18 mouse cellular contexts compared by ENCODE assay signal in genomic region chr9:77359278-77359973, GRCm38 (mm10). TPM values are rescaled to one million over a fixed set of nuclear protein-coding genes. Genes with fewer than 3 reads are reported as not detected.
DNase-seq lines count a peak whose midpoint lies in the region; ATAC-seq and TF ChIP-seq lines count a peak whose summit lies in the region.
"Had no signal": no experiment of that assay in that cellular context is flagged by ENCODE, and none has a peak within 500 bp of the region (broad histone marks: within the 10 kb centered on the region; RNA-seq: fewer than 3 reads in every experiment).

No protein-coding gene starts in this region.

- H3K9me3 ChIP-seq in forebrain, embryonic 13.5 days (replicated peaks), result no peaks in the 10 kb centered on the region
- no peaks in the 10 kb centered on the region for H3K9me3 ChIP-seq in forebrain, embryonic 11.5 days (ENCODE audit: control insufficient read depth, low read length)
- no peaks in the 10 kb centered on the region for H3K9me3 ChIP-seq in hindbrain, embryonic 13.5 days
- no peaks in the 10 kb centered on the region for H3K9me3 ChIP-seq in hindbrain, postnatal 0 days (ENCODE audit: low read length)
- H3K9me3 ChIP-seq: forebrain, embryonic 12.5 days; heart, embryonic 13.5 days had no signal

- WGBS in forebrain, embryonic 13.5 days, result 75% methylated on average over 10 of the region's 10 CpGs
- 89% methylated on average over 10 of the region's 10 CpGs for WGBS in forebrain, embryonic 11.5 days
- WGBS in hindbrain, embryonic 13.5 days, result 66% methylated on average over 10 of the region's 10 CpGs
- WGBS in hindbrain, postnatal 0 days, result 72% methylated on average over 10 of the region's 10 CpGs

- H3K27me3 ChIP-seq in forebrain, embryonic 13.5 days, result no peaks in the 10 kb centered on the region
- H3K27me3 ChIP-seq in forebrain, embryonic 11.5 days (ENCODE audit: control insufficient read depth, insufficient read depth, low read length), result no peaks in the 10 kb centered on the region
- no peaks in the 10 kb centered on the region for H3K27me3 ChIP-seq in hindbrain, embryonic 13.5 days
- no peaks in the 10 kb centered on the region for H3K27me3 ChIP-seq in hindbrain, postnatal 0 days (ENCODE audit: insufficient read depth, low read length)
- H3K27me3 ChIP-seq in testis, adult 2 months (ENCODE audit: control insufficient read depth, insufficient read depth, low read length), result no peaks in the 10 kb centered on the region
- H3K27me3 ChIP-seq: forebrain, embryonic 12.5 days; heart, embryonic 13.5 days; Patski had no signal

- no peaks in the 10 kb centered on the region for H3K4me1 ChIP-seq in forebrain, embryonic 13.5 days
- no peaks in the 10 kb centered on the region for H3K4me1 ChIP-seq in forebrain, embryonic 11.5 days (replicated peaks; ENCODE audit: control insufficient read depth, insufficient read depth, low read length)
- no peaks in the 10 kb centered on the region for H3K4me1 ChIP-seq in hindbrain, embryonic 13.5 days (replicated peaks)
- H3K4me1 ChIP-seq in hindbrain, postnatal 0 days (ENCODE audit: insufficient read depth, low read length), result no peaks in the 10 kb centered on the region
- H3K4me1 ChIP-seq in testis, adult 2 months (ENCODE audit: control insufficient read depth, insufficient read depth, low read length), result no peaks in the 10 kb centered on the region
- H3K4me1 ChIP-seq: forebrain, embryonic 12.5 days; heart, embryonic 13.5 days had no signal

- no peak for TF ChIP-seq CTCF in hindbrain, postnatal 0 days (IDR thresholded peaks at IDR 0.05; ENCODE audit: low read depth)
- TF ChIP-seq CTCF in testis, adult 2 months (IDR thresholded peaks at IDR 0.05; ENCODE audit: control insufficient read depth, insufficient read depth, insufficient replicate concordance, low read depth, low read length), result no peak

- TF ChIP-seq POLR2A in testis, adult 2 months (IDR thresholded peaks at IDR 0.05; ENCODE audit: control insufficient read depth, low read depth, low read length), result no peak

- ATAC-seq in forebrain, embryonic 13.5 days, result 0 out of 2 replicates have a peak, but pooled peaks have one; percentile 55
- ATAC-seq in forebrain, embryonic 11.5 days (replicated peaks; ENCODE audit: low FRiP score), result no peak
- peak; percentile 73; the same call in 1 of the 2 replicates for ATAC-seq in hindbrain, embryonic 13.5 days (ENCODE audit: low FRiP score)
- ATAC-seq in hindbrain, postnatal 0 days, result no peak
- ATAC-seq: activated CD4-positive, CD25-positive, alpha-beta regulatory T cell, adult 4 months; hindbrain, embryonic 16.5 days; Patski had no signal

- no peak overlapping the region for H3K4me3 ChIP-seq in forebrain, embryonic 13.5 days
- no peak overlapping the region for H3K4me3 ChIP-seq in forebrain, embryonic 11.5 days (ENCODE audit: low read depth, low read length)
- H3K4me3 ChIP-seq in hindbrain, embryonic 13.5 days, result no peak overlapping the region
- no peak overlapping the region for H3K4me3 ChIP-seq in hindbrain, postnatal 0 days (ENCODE audit: low read length)
- H3K4me3 ChIP-seq in testis, adult 2 months (ENCODE audit: control insufficient read depth, low read depth, low read length), result peak overlapping the region; percentile 3
- H3K4me3 ChIP-seq: forebrain, embryonic 12.5 days; heart, embryonic 13.5 days had no signal

- H3K9ac ChIP-seq in forebrain, embryonic 13.5 days, result no peak overlapping the region
- no peak overlapping the region for H3K9ac ChIP-seq in forebrain, embryonic 11.5 days (ENCODE audit: low read length)
- no peak overlapping the region for H3K9ac ChIP-seq in hindbrain, embryonic 13.5 days
- H3K9ac ChIP-seq in hindbrain, postnatal 0 days (replicated peaks; ENCODE audit: low read length), result no peak overlapping the region
- H3K9ac ChIP-seq: forebrain, embryonic 12.5 days; heart, embryonic 13.5 days had no signal

- H3K4me2 ChIP-seq in forebrain, embryonic 13.5 days, result no peak overlapping the region
- no peak overlapping the region for H3K4me2 ChIP-seq in forebrain, embryonic 11.5 days (ENCODE audit: low read depth, low read length, severe bottlenecking)
- no peak overlapping the region for H3K4me2 ChIP-seq in hindbrain, embryonic 13.5 days
- no peak overlapping the region for H3K4me2 ChIP-seq in hindbrain, postnatal 0 days (ENCODE audit: low read depth, low read length)
- H3K4me2 ChIP-seq: forebrain, embryonic 12.5 days; heart, embryonic 13.5 days had no signal

- H3K36me3 ChIP-seq in forebrain, embryonic 13.5 days (ENCODE audit: poor library complexity, severe bottlenecking), result no peaks in the 10 kb centered on the region
- H3K36me3 ChIP-seq in forebrain, embryonic 11.5 days (ENCODE audit: control insufficient read depth, insufficient read depth, low read length), result no peaks in the 10 kb centered on the region
- H3K36me3 ChIP-seq in hindbrain, embryonic 13.5 days, result no peaks in the 10 kb centered on the region
- H3K36me3 ChIP-seq in hindbrain, postnatal 0 days (ENCODE audit: insufficient read depth, low read length), result no peaks in the 10 kb centered on the region
- H3K36me3 ChIP-seq in testis, adult 2 months (ENCODE audit: control insufficient read depth, insufficient read depth, low read length), result no peaks in the 10 kb centered on the region
- H3K36me3 ChIP-seq: forebrain, embryonic 12.5 days; heart, embryonic 13.5 days had no signal

- no peak overlapping the region for H3K27ac ChIP-seq in forebrain, embryonic 13.5 days
- H3K27ac ChIP-seq in forebrain, embryonic 11.5 days (ENCODE audit: low read depth, low read length), result no peak overlapping the region
- H3K27ac ChIP-seq in hindbrain, embryonic 13.5 days, result no peak overlapping the region
- no peak overlapping the region for H3K27ac ChIP-seq in hindbrain, postnatal 0 days
- H3K27ac ChIP-seq in testis, adult 2 months (ENCODE audit: control insufficient read depth, insufficient read depth, low read depth, low read length), result no peak overlapping the region
- H3K27ac ChIP-seq: forebrain, embryonic 12.5 days; heart, embryonic 13.5 days had no signal

- DNase-seq in forebrain, embryonic 11.5 days (ENCODE audit: low spot score), result no peak
- DNase-seq in hindbrain, postnatal 0 days (ENCODE audit: low spot score), result no peak
- DNase-seq in testis, postnatal 10 days (ENCODE audit: low spot score), result no peak
- no peak for DNase-seq in adrenal gland, postnatal 25 days
- DNase-seq: adrenal gland, postnatal 14 days; cerebellum, adult 2 months; cerebellum, postnatal 10 days; gastrocnemius, postnatal 36 days; heart, adult 11 months; heart, postnatal 36 days had no signal

RNA-seq across cellular contexts. Expression of gene Mlip, which starts 6.7 kb away (rescaled TPM):
- polyA plus RNA-seq in forebrain, embryonic 13.5 days (2015; fragmentation: Nextera tagmentation; extraction: Ambion mirVana), result 0.23 and 0.48 TPM in 2 replicates
- polyA plus RNA-seq in forebrain, embryonic 11.5 days (2014; fragmentation: Nextera tagmentation; extraction: Ambion mirVana), result 0.27 TPM in 1 of 2 replicates, not detected in the other
- polyA plus RNA-seq in hindbrain, embryonic 13.5 days (2015; fragmentation: Nextera tagmentation; extraction: Ambion mirVana), result 0.99 and 1.2 TPM in 2 replicates
- 1.3 and 2.5 TPM in 2 replicates for total RNA-seq in hindbrain, postnatal 0 days (2014; rRNA removed)
- 2.1 and 3.3 TPM in 2 replicates for polyA plus RNA-seq in hindbrain, postnatal 0 days (2015; fragmentation: Nextera tagmentation; extraction: Ambion mirVana)
- polyA plus RNA-seq in testis, adult 2 months (2012; rRNA removed), result 1.6 and 2.4 TPM in 2 replicates
- 1.0 TPM in 1 of 2 replicates, not detected in the other for total RNA-seq in adrenal gland, postnatal 25 days (2021)
- polyA plus RNA-seq: Patski had no signal

Comparison
In these comparisons a context has a peak if more than half of its experiments do, and no peak if none do; other contexts are left out.
1. ATAC-seq: peak in forebrain, embryonic 13.5 days (single experiment) and hindbrain, embryonic 13.5 days (single experiment); none in forebrain, embryonic 11.5 days (single experiment) and hindbrain, postnatal 0 days (single experiment).